29 mouse cellular contexts compared by ENCODE assay signal in genomic region chr2:44333295-44333694, GRCm38 (mm10).
A peak's percentile ranks its signal among the peaks of the same experiment; 100 is the strongest.
DNase-seq lines count a peak whose midpoint lies in the region; ATAC-seq and TF ChIP-seq lines count a peak whose summit lies in the region.
"Had no signal": no experiment of that assay in that cellular context is flagged by ENCODE, and none has a peak within 500 bp of the region (broad histone marks: within the 10 kb centered on the region; RNA-seq: fewer than 3 reads in every experiment).

No protein-coding gene starts in this region.

- no peaks in the 10 kb centered on the region for H3K9me3 ChIP-seq in forebrain, embryonic 15.5 days
- H3K9me3 ChIP-seq in forebrain, embryonic 10.5 days = no peaks in the 10 kb centered on the region
- H3K9me3 ChIP-seq: embryonic facial prominence, embryonic 10.5 days; embryonic facial prominence, embryonic 15.5 days; heart, embryonic 12.5 days; hindbrain, embryonic 13.5 days; limb, embryonic 13.5 days; liver, embryonic 12.5 days; neural tube, embryonic 13.5 days had no signal

- DNase-seq in forebrain, embryonic 10.5 days (ENCODE audit: extremely low spot score, low spot score) = no peak
- peak; percentile 72 for DNase-seq in kidney, adult 2 months
- DNase-seq in kidney, postnatal 14 days = no peak
- peak; percentile 69 for DNase-seq in adipocyte (ENCODE audit: low spot score)
- DNase-seq in brain, embryonic 14.5 days (ENCODE audit: low read depth) = peak; percentile 80
- no peak for DNase-seq in layer of hippocampus, postnatal 36 days
- DNase-seq: adrenal gland, adult 8-10 months; B cell, adult 2 months; cerebellum, adult 11 months; cerebellum, postnatal 25 days; kidney, adult 18-20 months; kidney, postnatal 10 days; layer of hippocampus, adult 9-11 months; liver, postnatal 0 days; lung, postnatal 36 days; right cerebral cortex, postnatal 4 days; thymus, adult 18-20 months; thymus, postnatal 25 days had no signal

- no peak overlapping the region for H3K4me3 ChIP-seq in forebrain, embryonic 15.5 days
- H3K4me3 ChIP-seq in forebrain, embryonic 10.5 days = no peak overlapping the region
- no peak overlapping the region for H3K4me3 ChIP-seq in kidney, adult 2 months (ENCODE audit: insufficient read depth, low read depth, low read length)
- H3K4me3 ChIP-seq: embryonic facial prominence, embryonic 10.5 days; embryonic facial prominence, embryonic 15.5 days; heart, embryonic 12.5 days; hindbrain, embryonic 13.5 days; limb, embryonic 13.5 days; liver, embryonic 12.5 days; neural tube, embryonic 13.5 days had no signal

- H3K36me3 ChIP-seq in forebrain, embryonic 15.5 days = no peaks in the 10 kb centered on the region
- H3K36me3 ChIP-seq in forebrain, embryonic 10.5 days (replicated peaks) = no peaks in the 10 kb centered on the region
- no peaks in the 10 kb centered on the region for H3K36me3 ChIP-seq in kidney, adult 2 months (ENCODE audit: control insufficient read depth, insufficient read depth, low read length)
- H3K36me3 ChIP-seq: embryonic facial prominence, embryonic 10.5 days; embryonic facial prominence, embryonic 15.5 days; heart, embryonic 12.5 days; hindbrain, embryonic 13.5 days; limb, embryonic 13.5 days; liver, embryonic 12.5 days; neural tube, embryonic 13.5 days had no signal

- ATAC-seq in forebrain, embryonic 15.5 days (replicated peaks) = peak; percentile 67
- ATAC-seq: inflammation-experienced regulatory T-cells, adult 6 months; liver, embryonic 12.5 days; liver, postnatal 0 days had no signal

- 50% methylated on average over 4 of the region's 4 CpGs for WGBS in forebrain, embryonic 15.5 days
- WGBS in forebrain, embryonic 10.5 days = 89% methylated on average over 4 of the region's 4 CpGs
- WGBS in kidney, adult 2 months = 86% methylated on average over 4 of the region's 4 CpGs

- no peak for TF ChIP-seq CTCF in kidney, adult 2 months (conservative IDR thresholded peaks at IDR 0.05; ENCODE audit: insufficient read depth, insufficient read length, low read depth, low read length)
- TF ChIP-seq CTCF in brain, embryonic 14.5 days (IDR thresholded peaks at IDR 0.05; ENCODE audit: borderline replicate concordance, extremely low read depth, insufficient read depth, insufficient read length) = no peak

- peaks cover 5% of the 10 kb centered on the region; the same call in 1 of the 2 replicates for H3K4me1 ChIP-seq in forebrain, embryonic 15.5 days
- H3K4me1 ChIP-seq in forebrain, embryonic 10.5 days = peaks cover 4% of the 10 kb centered on the region; the same call in 1 of the 2 replicates
- H3K4me1 ChIP-seq in kidney, adult 2 months (ENCODE audit: control insufficient read depth, insufficient read depth, low read length) = 0 out of 2 replicates have a peak, but pooled peaks cover 3% of the 10 kb centered on the region
- H3K4me1 ChIP-seq: embryonic facial prominence, embryonic 10.5 days; embryonic facial prominence, embryonic 15.5 days; heart, embryonic 12.5 days; hindbrain, embryonic 13.5 days; liver, embryonic 12.5 days; neural tube, embryonic 13.5 days had no signal

- no peak for TF ChIP-seq POLR2A in kidney, adult 2 months (IDR thresholded peaks at IDR 0.05; ENCODE audit: low read depth, low read length)
- no peak for TF ChIP-seq POLR2A in brain, embryonic 14.5 days (IDR thresholded peaks at IDR 0.05; ENCODE audit: borderline replicate concordance, extremely low read depth, insufficient read depth, insufficient read length, poor library complexity, severe bottlenecking)

- no peak overlapping the region for H3K4me2 ChIP-seq in forebrain, embryonic 15.5 days (replicated peaks)
- H3K4me2 ChIP-seq: embryonic facial prominence, embryonic 15.5 days; heart, embryonic 12.5 days; hindbrain, embryonic 13.5 days; limb, embryonic 13.5 days; liver, embryonic 12.5 days; midbrain, embryonic 11.5 days; neural tube, embryonic 13.5 days had no signal

- no peaks in the 10 kb centered on the region for H3K27me3 ChIP-seq in forebrain, embryonic 15.5 days
- no peaks in the 10 kb centered on the region for H3K27me3 ChIP-seq in forebrain, embryonic 10.5 days (ENCODE audit: poor library complexity, severe bottlenecking)
- H3K27me3 ChIP-seq in kidney, adult 2 months (replicated peaks; ENCODE audit: control insufficient read depth, insufficient read depth, low read length) = no peaks in the 10 kb centered on the region
- H3K27me3 ChIP-seq: embryonic facial prominence, embryonic 15.5 days; heart, embryonic 12.5 days; hindbrain, embryonic 13.5 days; limb, embryonic 13.5 days; liver, embryonic 12.5 days; neural tube, embryonic 13.5 days had no signal

- H3K27ac ChIP-seq in forebrain, embryonic 15.5 days (replicated peaks) = peak overlapping the region; percentile 29
- no peak overlapping the region for H3K27ac ChIP-seq in forebrain, embryonic 10.5 days
- H3K27ac ChIP-seq in kidney, adult 2 months (ENCODE audit: insufficient read depth, low read depth, low read length) = no peak overlapping the region
- H3K27ac ChIP-seq: embryonic facial prominence, embryonic 10.5 days; embryonic facial prominence, embryonic 15.5 days; hindbrain, embryonic 13.5 days; limb, embryonic 13.5 days; liver, embryonic 12.5 days; neural tube, embryonic 13.5 days; stomach, postnatal 0 days had no signal

- H3K9ac ChIP-seq in forebrain, embryonic 15.5 days (replicated peaks) = no peak overlapping the region
- H3K9ac ChIP-seq: embryonic facial prominence, embryonic 15.5 days; heart, embryonic 12.5 days; hindbrain, embryonic 13.5 days; limb, embryonic 13.5 days; liver, embryonic 12.5 days; liver, postnatal 0 days; neural tube, embryonic 13.5 days had no signal

Comparison
In these comparisons a context has a peak if more than half of its experiments do, and no peak if none do; other contexts are left out.
1. DNase-seq: peak in kidney, adult 2 months (single experiment), adipocyte (single experiment) and brain, embryonic 14.5 days (single experiment); none in forebrain, embryonic 10.5 days (single experiment), kidney, postnatal 14 days (single experiment) and layer of hippocampus, postnatal 36 days (0 of 2).